Mouse (Mus musculus) megakaryocyte, embryonic 14.5 days (primary cell): ENCODE measurements around the gene Rasa4.

Experiments
- FLI1 ChIP-seq: IDR thresholded peaks from 2 replicates; pipeline ENCODE4 v1.6.1; 2012; ENCODE audit warnings: low read length, inconsistent platforms, mixed read lengths
- GATA1 ChIP-seq: IDR thresholded peaks from 3 replicates; pipeline ENCODE4 v1.6.1; 2012; ENCODE audit warnings: mixed read lengths, low read length, inconsistent platforms, borderline replicate concordance

GRCm38 (mm10) chr5:136063920-136064319 lies 19.8 kb upstream of the Rasa4 start:
- TF ChIP-seq FLI1, result no peak
- no peak for TF ChIP-seq GATA1
